Mouse (Mus musculus) lung, embryonic 14.5 days (tissue): Measurements from ENCODE around the gene Ppp1r13l. TPM values are rescaled to one million over a fixed set of nuclear protein-coding genes. Genes with fewer than 3 reads are reported as not detected.

ENCODE experiments used
- ATAC-seq: fragments of 200-750 bp; cut with Nextera tagmentation; 2 replicates; pipeline ENCODE4 v1.8.0; 2017; ENCODE audit warnings: mild to moderate bottlenecking, moderate TSS enrichment, moderate library complexity; ENCODE audit not compliant: insufficient read depth
- DNase-seq: peaks from one replicate; pipeline ENCODE4 v3.0.0-alpha.2; 2015
- H3K27ac ChIP-seq: fragments of 300-500 bp; sonication (generic); 2 replicates; pipeline ENCODE4 v1.5.1; 2014; ENCODE audit warnings: low read depth, mild to moderate bottlenecking, moderate library complexity
- H3K27me3 ChIP-seq: fragments of 300-500 bp; sonication (generic); 2 replicates; pipeline ENCODE4 v1.6.1; 2014; ENCODE audit warnings: low read length, control low read depth; ENCODE audit not compliant: insufficient read depth
- H3K36me3 ChIP-seq: fragments of 300-500 bp; sonication (generic); 2 replicates; pipeline ENCODE4 v1.6.1; 2014; ENCODE audit warnings: control low read depth; ENCODE audit not compliant: insufficient read depth
- H3K4me1 ChIP-seq: fragments of 300-500 bp; sonication (generic); 2 replicates; pipeline ENCODE4 v1.6.1; 2014; ENCODE audit warnings: antibody characterized with exemption, control low read depth; ENCODE audit not compliant: insufficient read depth
- H3K4me2 ChIP-seq: fragments of 300-500 bp; sonication (generic); 2 replicates; pipeline ENCODE4 v1.6.1; 2014; ENCODE audit warnings: mild to moderate bottlenecking
- H3K4me3 ChIP-seq: fragments of 300-500 bp; sonication (generic); 2 replicates; pipeline ENCODE4 v1.5.1; 2014; ENCODE audit warnings: low read depth, low read length
- H3K9ac ChIP-seq: fragments of 300-500 bp; sonication (generic); 2 replicates; pipeline ENCODE4 v1.6.1; 2014
- H3K9me3 ChIP-seq: fragments of 300-500 bp; sonication (generic); 2 replicates; pipeline ENCODE4 v1.6.1; 2016; ENCODE audit warnings: low read depth, low read length, control low read depth
- CTCF ChIP-seq: IDR thresholded peaks from 2 replicates; pipeline ENCODE4 v1.5.1; 2016; ENCODE audit warnings: antibody characterized with exemption, low read depth
- WGBS: fragments of 180-500 bp; shearing (Covaris S2); extraction: QIAGEN DNeasy Blood & Tissue Kit; methylation state at CpG from one replicate; pipeline ENCODE4 v1.1.7; 2014; 5-methylcytosine and 5-hydroxymethylcytosine counted together
- polyA plus RNA-seq: library from polyadenylated mRNA; unstranded; fragments of >200 nt; fragmentation: Nextera tagmentation; extraction: Ambion mirVana; gene quantifications from 2 replicates; pipeline ENCODE4 v1.2.1, GENCODE M21; 2014

The Ppp1r13l gene
- polyA plus RNA-seq, 1 experiment from 2014 or later = 5.4 TPM

DNA sequence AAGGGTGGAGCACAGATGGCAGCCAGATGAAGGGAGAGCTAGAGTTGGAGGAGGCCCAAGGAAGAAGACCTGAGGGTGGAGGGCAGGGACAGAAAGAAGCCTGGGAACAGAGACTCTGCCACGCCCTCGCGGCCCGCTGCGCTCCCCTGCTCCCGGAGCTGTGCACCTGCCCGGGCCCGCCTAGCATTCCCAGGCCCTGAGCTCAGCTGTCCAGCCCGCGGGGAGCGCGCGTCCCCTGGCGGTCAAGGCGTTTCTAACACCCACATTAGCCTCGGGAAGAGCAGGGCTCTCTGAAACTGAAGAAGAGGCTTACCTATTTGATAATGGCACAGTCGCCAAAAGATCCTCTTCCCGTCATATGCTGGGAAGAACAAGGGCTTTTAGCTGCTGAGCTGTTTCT, 4.3 kb downstream of the Ppp1r13l start:
- 5% methylated on average over 18 of the region's 18 CpGs for WGBS

DNA sequence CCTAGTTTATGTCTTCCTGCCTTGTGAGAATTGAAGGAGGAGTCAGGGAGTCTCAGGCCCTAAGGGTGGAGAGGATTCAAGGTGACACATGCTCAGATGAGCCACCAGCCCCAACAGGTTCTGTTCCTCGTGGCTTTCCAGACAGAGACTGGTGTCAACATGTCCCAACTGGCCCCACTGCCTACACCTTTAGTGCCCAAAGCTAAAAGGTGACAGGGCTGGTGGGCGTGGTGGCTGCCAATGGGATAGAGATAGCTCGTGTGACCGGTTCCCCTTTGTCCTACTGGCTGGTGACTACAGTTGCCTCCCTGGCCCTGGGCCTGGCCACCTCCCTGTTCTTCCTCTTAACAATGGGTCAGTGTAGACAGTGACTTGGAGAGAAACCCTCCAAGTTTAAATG, 5.8 kb downstream of the Ppp1r13l start:
- H3K4me3 ChIP-seq = no peak overlapping the region
- peaks cover 8% of the 10 kb centered on the region; the same call in 1 of the 2 replicates for H3K4me1 ChIP-seq
- no peak for ATAC-seq
- 75% methylated on average over 4 of the region's 4 CpGs for WGBS
- no peak overlapping the region for H3K4me2 ChIP-seq
- no peaks in the 10 kb centered on the region for H3K36me3 ChIP-seq
- no peaks in the 10 kb centered on the region for H3K27me3 ChIP-seq
- no peak overlapping the region for H3K9ac ChIP-seq
- no peaks in the 10 kb centered on the region for H3K9me3 ChIP-seq
- no peak for DNase-seq
- no peak overlapping the region for H3K27ac ChIP-seq
- no peak for TF ChIP-seq CTCF

More for the DNA sequence above, 4.3 kb downstream of the Ppp1r13l start:
- Histone ChIP-seq H3K9ac (no peak overlapping the region), H3K4me3 (no peak overlapping the region), H3K4me2 (no peak overlapping the region), H3K27me3 (no peaks in the 10 kb centered on the region), H3K9me3 (no peaks in the 10 kb centered on the region), H3K4me1 (peaks cover 8% of the 10 kb centered on the region; the same call in 1 of the 2 replicates), H3K27ac (no peak overlapping the region; the same call in 1 of the 2 replicates), H3K36me3 (no peaks in the 10 kb centered on the region)
- peak; percentile 85 for TF ChIP-seq CTCF
- ATAC-seq (no peak), DNase-seq (peak; percentile 80)

DNA sequence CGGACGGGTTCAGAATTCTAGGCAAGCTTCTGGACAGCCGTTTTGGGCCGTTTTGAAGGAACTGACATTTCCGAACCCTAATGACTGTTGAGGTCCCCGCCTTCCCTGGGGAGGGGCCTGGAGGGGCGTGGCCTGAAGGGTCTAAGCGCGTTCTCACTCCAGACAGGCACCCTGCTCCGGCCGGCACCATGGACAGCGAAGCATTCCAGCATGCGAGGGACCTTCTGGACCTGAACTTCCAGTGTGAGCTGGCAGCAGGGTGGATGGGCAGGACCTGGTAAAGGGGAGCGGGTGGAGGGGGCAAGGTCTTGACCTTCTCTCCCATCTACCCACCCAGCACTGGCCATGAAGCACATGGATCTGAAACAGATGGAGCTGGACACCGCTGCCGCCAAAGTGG, 8.8 kb downstream of the Ppp1r13l start:
- H3K4me1 ChIP-seq = no peaks in the 10 kb centered on the region
- no peak for ATAC-seq
- 0 out of 2 replicates have a peak, but pooled peaks cover 4% of the 10 kb centered on the region for H3K36me3 ChIP-seq
- H3K4me2 ChIP-seq = no peak overlapping the region
- no peak overlapping the region for H3K27ac ChIP-seq
- no peak for TF ChIP-seq CTCF
- H3K9ac ChIP-seq = no peak overlapping the region
- peak; percentile 77 for DNase-seq
- 15% methylated on average over 16 of the region's 16 CpGs for WGBS
- no peak overlapping the region for H3K4me3 ChIP-seq
- H3K27me3 ChIP-seq = no peaks in the 10 kb centered on the region
- no peaks in the 10 kb centered on the region for H3K9me3 ChIP-seq

DNA sequence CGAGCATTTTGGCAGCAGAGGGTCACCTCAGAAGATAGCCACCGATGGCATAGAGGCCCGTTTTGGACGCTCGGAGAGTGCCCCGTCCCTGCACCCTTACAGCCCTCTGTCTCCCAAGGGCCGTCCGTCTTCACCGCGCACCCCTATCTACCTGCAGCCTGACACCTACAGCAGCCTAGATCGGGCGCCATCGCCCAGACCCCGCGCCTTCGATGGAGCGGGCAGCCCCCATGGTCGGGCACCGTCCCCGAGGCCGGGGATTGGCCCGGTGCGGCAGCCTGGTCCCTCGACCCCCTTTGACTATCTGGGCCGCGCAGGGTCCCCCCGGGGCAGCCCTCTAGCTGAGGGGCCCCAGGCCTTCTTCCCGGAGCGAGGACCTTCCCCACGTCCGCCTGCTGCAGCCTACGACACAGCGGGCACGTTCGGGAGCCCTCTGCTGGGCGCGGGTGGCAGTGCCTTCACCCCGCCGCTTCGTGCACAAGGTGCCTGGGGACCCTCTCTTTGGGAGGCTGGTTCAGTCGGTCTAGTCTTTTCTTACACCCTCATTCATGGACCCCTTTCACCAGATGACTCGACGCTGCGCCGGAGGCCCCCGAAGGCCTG, 10.4 kb downstream of the Ppp1r13l start:
- no peaks in the 10 kb centered on the region for H3K27me3 ChIP-seq
- H3K36me3 ChIP-seq = 0 out of 2 replicates have a peak, but pooled peaks cover 4% of the 10 kb centered on the region
- H3K4me1 ChIP-seq = no peaks in the 10 kb centered on the region
- 10% methylated on average over 46 of the region's 46 CpGs for WGBS
- H3K4me2 ChIP-seq = peak overlapping the region; percentile 62
- H3K9ac ChIP-seq = no peak overlapping the region; the same call in 1 of the 2 replicates
- peak overlapping the region; percentile 25 for H3K4me3 ChIP-seq
- no peak overlapping the region for H3K27ac ChIP-seq
- ATAC-seq (peak; percentile 66), DNase-seq (peak; percentile 76)
- TF ChIP-seq CTCF = peak; percentile 91
- H3K9me3 ChIP-seq = no peaks in the 10 kb centered on the region

DNA sequence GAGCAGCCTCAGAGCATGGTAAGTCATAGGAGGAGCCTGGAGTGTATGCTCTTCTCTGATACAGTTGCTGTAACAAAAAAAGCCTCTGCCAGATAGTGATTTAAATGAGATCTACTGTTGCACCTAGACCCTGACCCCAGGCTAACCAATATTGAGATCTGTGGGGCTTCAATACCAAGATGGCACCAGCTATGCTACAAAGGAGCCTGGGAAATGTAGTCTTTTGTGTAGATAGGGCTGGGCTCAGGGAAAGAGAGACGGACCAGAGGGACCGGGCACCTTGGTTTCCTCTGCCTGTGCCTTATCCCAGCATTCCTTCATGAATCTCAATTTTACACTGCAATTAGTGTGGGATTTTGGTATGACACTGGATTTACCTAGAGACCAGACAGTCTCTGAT, 13.8 kb downstream of the Ppp1r13l start:
- WGBS = 84% methylated on average over 2 of the region's 2 CpGs
- TF ChIP-seq CTCF = no peak
- H3K9ac ChIP-seq = no peak overlapping the region
- H3K36me3 ChIP-seq = peaks cover 17% of the 10 kb centered on the region; the same call in 1 of the 2 replicates
- no peak overlapping the region for H3K4me3 ChIP-seq
- DNase-seq (no peak), ATAC-seq (no peak)
- H3K27ac ChIP-seq = no peak overlapping the region
- H3K9me3 ChIP-seq = no peaks in the 10 kb centered on the region
- H3K4me2 ChIP-seq = no peak overlapping the region
- H3K4me1 ChIP-seq = no peaks in the 10 kb centered on the region
- H3K27me3 ChIP-seq = no peaks in the 10 kb centered on the region

DNA sequence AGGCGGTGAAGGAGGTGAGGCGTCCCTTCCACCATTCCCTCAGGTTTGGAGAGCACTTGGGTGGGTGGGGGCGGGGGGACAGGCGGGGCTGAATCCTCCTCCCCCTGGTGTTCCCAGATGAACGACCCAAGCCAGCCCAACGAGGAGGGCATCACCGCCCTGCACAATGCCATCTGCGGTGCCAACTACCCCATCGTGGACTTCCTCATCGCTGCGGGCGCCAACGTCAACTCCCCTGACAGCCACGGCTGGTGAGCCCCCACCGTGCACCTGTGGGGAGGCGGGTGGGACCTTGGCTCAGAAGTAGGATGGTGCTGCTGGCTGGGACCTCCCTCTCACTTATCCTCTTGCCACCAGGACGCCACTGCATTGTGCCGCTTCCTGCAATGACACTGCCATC, 15.8 kb downstream of the Ppp1r13l start:
- no peak overlapping the region for H3K4me2 ChIP-seq
- no peaks in the 10 kb centered on the region for H3K4me1 ChIP-seq
- H3K9me3 ChIP-seq = no peaks in the 10 kb centered on the region
- ATAC-seq (no peak), DNase-seq (no peak)
- WGBS = 70% methylated on average over 18 of the region's 18 CpGs
- H3K27me3 ChIP-seq = no peaks in the 10 kb centered on the region
- no peak overlapping the region for H3K27ac ChIP-seq
- H3K9ac ChIP-seq = no peak overlapping the region
- peaks cover 17% of the 10 kb centered on the region; the same call in 1 of the 2 replicates for H3K36me3 ChIP-seq
- H3K4me3 ChIP-seq = no peak overlapping the region
- TF ChIP-seq CTCF = no peak

DNA sequence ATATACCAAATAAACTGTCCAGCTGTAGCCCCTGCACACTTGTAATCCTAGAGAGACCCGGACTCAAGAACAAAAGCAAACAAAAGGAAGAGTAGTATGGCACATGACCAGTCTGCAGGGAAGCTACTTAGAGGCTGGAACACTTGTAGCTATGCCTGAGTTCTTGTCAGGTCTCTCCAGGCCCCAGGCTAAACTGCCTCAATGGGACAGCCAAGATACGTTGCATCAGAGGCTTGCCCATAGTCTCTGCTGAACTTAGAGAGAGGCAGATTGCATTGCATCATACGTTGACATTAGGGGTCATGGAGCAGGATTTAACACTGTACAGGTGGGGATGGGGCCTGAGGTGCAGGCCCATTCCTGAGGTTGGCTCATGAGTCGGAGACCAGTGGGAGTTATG, 16.5 kb downstream of the Ppp1r13l start:
- Histone ChIP-seq H3K9ac (no peak overlapping the region), H3K9me3 (no peaks in the 10 kb centered on the region), H3K4me1 (no peaks in the 10 kb centered on the region), H3K36me3 (peaks cover 13% of the 10 kb centered on the region; the same call in 1 of the 2 replicates), H3K4me2 (no peak overlapping the region), H3K27ac (no peak overlapping the region), H3K27me3 (no peaks in the 10 kb centered on the region), H3K4me3 (no peak overlapping the region)
- no peak for DNase-seq
- no peak for ATAC-seq
- 65% methylated on average over 4 of the region's 4 CpGs for WGBS
- no peak for TF ChIP-seq CTCF
